Mouse (Mus musculus) urinary bladder, postnatal 10 days (tissue): ENCODE data around the gene Ube2e1.
"Not testable (repeated sequence)": the region's sequence is repeated elsewhere in the genome, so short reads cannot be mapped to it uniquely, and the experiment has no call there.

ENCODE experiments used
- DNase-seq: peaks from one replicate; pipeline ENCODE4 v3.0.0; 2022; ENCODE audit warnings: low spot score

Gene Ube2e1

GRCm38 (mm10) chr14:18317457-18318411 is 13.9 kb downstream of the Ube2e1 start:
- no peak for DNase-seq

- no peak for DNase-seq
Observed at GRCm38 (mm10) chr14:18304165-18304564, 27.5 kb downstream of the Ube2e1 start.

- DNase-seq, result no peak
Observed at GRCm38 (mm10) chr14:18303262-18303661, 28.4 kb downstream of the Ube2e1 start.

- DNase-seq, result no peak
Observed at GRCm38 (mm10) chr14:18302750-18303149, 28.9 kb downstream of the Ube2e1 start.

- no peak for DNase-seq
Observed at GRCm38 (mm10) chr14:18301591-18301990, 30.1 kb downstream of the Ube2e1 start.

- DNase-seq, result no peak
Observed at GRCm38 (mm10) chr14:18300676-18301075, 31.0 kb downstream of the Ube2e1 start.

- DNase-seq, result no peak
Observed at GRCm38 (mm10) chr14:18298874-18299273, 32.8 kb downstream of the Ube2e1 start.

- DNase-seq, result no peak
Observed at GRCm38 (mm10) chr14:18297441-18297840, 34.2 kb downstream of the Ube2e1 start.

GRCm38 (mm10) chr14:18292578-18292977 is 39.1 kb downstream of the Ube2e1 start:
- no peak for DNase-seq

- no peak for DNase-seq
Observed at GRCm38 (mm10) chr14:18292111-18292510, 39.5 kb downstream of the Ube2e1 start.

- DNase-seq, result no peak
Observed at GRCm38 (mm10) chr14:18287391-18287790, 44.3 kb downstream of the Ube2e1 start.

- no peak for DNase-seq
Observed at GRCm38 (mm10) chr14:18286441-18286840, 45.2 kb downstream of the Ube2e1 start.

- no peak for DNase-seq
Observed at GRCm38 (mm10) chr14:18285476-18285875, 46.2 kb downstream of the Ube2e1 start.

- DNase-seq, result no peak
Observed at GRCm38 (mm10) chr14:18284581-18284980, 47.1 kb downstream of the Ube2e1 start.

- DNase-seq, result no peak
Observed at GRCm38 (mm10) chr14:18280375-18280774, 51.3 kb downstream of the Ube2e1 start.

- DNase-seq, result no peak
Observed at GRCm38 (mm10) chr14:18274526-18274925, 57.1 kb downstream of the Ube2e1 start.

GRCm38 (mm10) chr14:18271666-18272065 is 60.0 kb downstream of the Ube2e1 start:
- no peak for DNase-seq

GRCm38 (mm10) chr14:18270529-18271441 is 60.9 kb downstream of the Ube2e1 start, which contains the start of the genes Nkiras1 and Rpl15:
Gene Nkiras1 (plus strand): TSS chr14:18271136.
Gene Rpl15 (minus strand): TSS chr14:18271391.
- peak; percentile 96 for DNase-seq

- DNase-seq, result not testable (repeated sequence)
Observed at GRCm38 (mm10) chr14:18269947-18270528, 61.6 kb downstream of the Ube2e1 start.

- DNase-seq, result no peak
Observed at GRCm38 (mm10) chr14:18263427-18263826, 68.2 kb downstream of the Ube2e1 start.

GRCm38 (mm10) chr14:18261203-18261602 is 70.5 kb downstream of the Ube2e1 start:
- no peak for DNase-seq

- DNase-seq, result no peak
Observed at GRCm38 (mm10) chr14:18242638-18243130, 89.0 kb downstream of the Ube2e1 start.
